Mouse (Mus musculus) common myeloid progenitor, adult 5-6 weeks (primary cell): ENCODE data around the gene Slc40a1. TPM values are rescaled to one million over a fixed set of nuclear protein-coding genes. Genes with fewer than 3 reads are reported as not detected.

Experiments used
- ATAC-seq: replicated peaks from 2 replicates; pipeline ENCODE4 v1.8.0; 2016; ENCODE audit warnings: low read depth, mild to moderate bottlenecking, moderate TSS enrichment, inconsistent platforms; ENCODE audit not compliant: poor library complexity, severe bottlenecking
- total RNA-seq: library from RNA; stranded (forward); fragments of 200-1000, 187-1606 nt; gene quantifications from 2 replicates; pipeline ENCODE4 v1.2.3, GENCODE M21; 2017

Gene Slc40a1
- 31.8 and 46.4 TPM in 2 replicates for total RNA-seq

GRCm38 (mm10) chr1:45926393-45926763 lies at the start of gene Slc40a1:
Gene Slc40a1, minus strand, starts transcription at chr1:45926523.
- peak; percentile 72 for ATAC-seq

- no peak for ATAC-seq
Observed at GRCm38 (mm10) chr1:45971314-45971713, 45.0 kb upstream of the Slc40a1 start.

DNA sequence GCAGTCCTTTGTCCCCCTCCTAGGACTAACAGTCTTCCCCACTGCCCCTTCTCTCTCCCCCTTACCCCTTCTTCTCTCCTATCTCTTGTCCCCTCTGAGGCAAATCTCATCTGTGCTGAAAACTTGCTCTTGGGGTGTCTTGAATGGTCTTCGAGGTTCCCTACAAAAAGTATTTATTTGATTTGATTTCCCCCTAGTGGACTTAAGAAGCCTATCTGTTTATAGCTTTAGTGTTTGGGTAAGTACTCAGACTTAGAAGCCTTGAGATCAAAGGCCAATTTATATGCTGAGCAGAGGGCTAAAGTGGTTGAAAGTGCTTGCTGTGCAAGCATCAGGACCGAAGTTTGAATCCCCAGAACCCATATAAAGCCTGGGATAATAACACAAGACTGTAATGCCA lies 22.7 kb upstream of the Slc40a1 start:
- ATAC-seq = no peak

- peak; percentile 100 for ATAC-seq
Observed at GRCm38 (mm10) chr1:45947843-45948242, 21.5 kb upstream of the Slc40a1 start.

DNA sequence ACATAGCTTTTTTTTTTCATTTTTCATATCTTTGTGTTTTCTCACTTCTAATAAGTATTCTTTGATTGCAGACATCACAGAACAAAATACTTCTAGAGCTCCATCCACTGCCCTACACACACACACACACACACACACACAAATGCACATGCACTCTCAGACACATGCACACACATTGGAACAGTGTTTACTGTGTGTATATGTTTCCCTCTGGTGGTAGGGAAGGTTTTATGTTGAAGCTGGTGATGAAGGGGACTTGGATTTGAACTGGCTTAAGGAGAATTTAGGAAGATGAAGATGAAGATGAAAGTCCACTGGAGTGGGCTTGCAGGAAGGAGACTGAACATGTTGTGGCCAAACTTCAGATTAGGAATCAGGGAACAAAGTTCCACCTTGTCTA lies 4.8 kb upstream of the Slc40a1 start:
- no peak for ATAC-seq

- no peak for ATAC-seq
Observed at GRCm38 (mm10) chr1:45926911-45927310, 588 bp upstream of the Slc40a1 start.

- peak; percentile 82 for ATAC-seq
Observed at GRCm38 (mm10) chr1:45925500-45926392, 577 bp downstream of the Slc40a1 start.

- ATAC-seq = peak; percentile 14
Observed at GRCm38 (mm10) chr1:45925131-45925499, 1.2 kb downstream of the Slc40a1 start.

GRCm38 (mm10) chr1:45924516-45924915 lies 1.8 kb downstream of the Slc40a1 start:
- no peak for ATAC-seq

DNA sequence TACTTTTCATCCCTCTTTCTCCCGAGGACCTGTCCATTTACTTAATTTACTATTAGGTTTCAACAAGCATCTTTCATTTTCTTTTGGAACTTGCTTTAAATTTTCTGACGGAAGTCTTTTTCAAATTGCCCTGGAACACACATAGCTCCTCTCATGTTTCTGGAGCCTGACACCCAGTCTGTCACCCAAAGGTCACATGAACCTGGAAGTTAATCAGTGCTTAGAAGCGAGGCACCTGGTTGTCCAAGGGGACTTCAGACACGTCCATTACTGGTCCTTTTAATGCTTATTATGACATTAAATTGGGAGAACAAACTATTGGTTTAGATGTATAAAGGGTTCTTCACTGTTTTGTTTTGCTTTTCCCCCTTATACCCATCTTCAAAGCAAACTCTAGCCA lies 3.0 kb downstream of the Slc40a1 start:
- ATAC-seq = no peak

DNA sequence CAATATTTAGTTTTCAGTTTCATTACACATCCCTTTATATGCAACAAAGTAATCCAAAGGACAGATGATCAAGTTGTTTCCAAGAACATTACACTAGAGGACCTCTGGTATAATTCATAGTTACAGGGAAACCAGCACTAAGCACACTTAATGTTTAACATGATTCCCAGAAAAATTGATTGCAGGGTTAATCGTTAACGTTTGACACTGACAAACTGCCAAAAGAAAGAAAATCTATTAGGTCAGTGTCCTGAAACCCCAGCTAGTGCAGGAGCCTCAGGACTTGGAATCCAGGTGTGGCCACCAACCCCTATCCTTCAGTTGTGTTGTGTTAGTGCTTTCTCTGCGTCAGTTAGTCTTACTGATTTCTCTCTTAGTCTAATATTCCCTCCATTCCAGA lies 5.6 kb downstream of the Slc40a1 start:
- no peak for ATAC-seq

- no peak for ATAC-seq
Observed at GRCm38 (mm10) chr1:45919752-45920151, 6.6 kb downstream of the Slc40a1 start.

DNA sequence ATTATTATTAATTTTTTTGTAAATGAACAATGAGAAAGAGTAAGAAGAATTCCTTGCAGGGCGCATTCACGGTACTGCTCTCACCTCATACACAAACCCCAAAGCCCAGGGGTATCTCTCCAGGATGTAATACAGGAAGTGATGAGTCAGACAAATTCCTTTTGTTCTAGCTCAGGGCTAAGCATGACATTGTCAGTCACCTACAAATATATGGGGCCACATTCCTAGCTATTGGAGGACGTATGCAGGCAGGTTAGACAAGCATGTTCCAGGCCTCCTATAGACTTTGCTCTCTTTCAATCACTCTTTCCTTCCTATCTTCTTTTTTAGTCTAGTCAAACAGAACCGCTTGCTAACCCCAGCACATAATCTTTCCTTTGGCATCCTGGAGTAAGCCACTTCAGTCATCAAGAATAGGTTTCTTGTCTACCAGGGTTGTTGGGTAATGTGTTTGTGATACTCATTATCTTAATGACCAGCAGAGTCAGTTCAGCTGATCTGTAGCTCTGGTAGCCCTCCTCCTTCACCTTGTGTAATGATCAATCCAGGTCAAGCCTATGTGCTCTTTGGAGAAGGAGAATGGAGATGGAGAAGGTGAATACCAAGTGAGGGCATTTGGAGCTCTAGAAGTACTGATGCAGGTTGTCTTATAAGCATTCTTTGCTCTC lies 9.1 kb downstream of the Slc40a1 start:
- ATAC-seq = no peak

DNA sequence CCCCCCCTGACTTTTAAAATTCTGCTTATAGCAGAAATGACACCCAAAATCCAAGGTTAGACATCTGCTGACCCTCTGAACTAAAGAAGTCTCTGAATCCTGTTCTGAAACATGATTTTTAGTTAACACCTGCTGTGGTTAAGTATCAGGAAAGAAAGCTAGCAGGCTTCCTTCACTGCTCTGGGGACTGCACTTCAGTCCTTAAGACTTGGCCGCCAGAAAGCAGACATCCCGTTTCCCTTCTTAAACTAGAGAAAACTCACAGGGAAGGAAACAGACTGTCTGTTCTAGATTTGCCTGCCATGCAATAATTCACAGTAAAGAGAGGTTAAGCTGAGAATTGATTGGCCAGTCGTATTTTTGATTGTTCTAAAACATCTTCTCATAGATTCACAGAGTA lies 10.1 kb downstream of the Slc40a1 start:
- no peak for ATAC-seq

- ATAC-seq = no peak
Observed at GRCm38 (mm10) chr1:45914236-45914635, 12.1 kb downstream of the Slc40a1 start.

DNA sequence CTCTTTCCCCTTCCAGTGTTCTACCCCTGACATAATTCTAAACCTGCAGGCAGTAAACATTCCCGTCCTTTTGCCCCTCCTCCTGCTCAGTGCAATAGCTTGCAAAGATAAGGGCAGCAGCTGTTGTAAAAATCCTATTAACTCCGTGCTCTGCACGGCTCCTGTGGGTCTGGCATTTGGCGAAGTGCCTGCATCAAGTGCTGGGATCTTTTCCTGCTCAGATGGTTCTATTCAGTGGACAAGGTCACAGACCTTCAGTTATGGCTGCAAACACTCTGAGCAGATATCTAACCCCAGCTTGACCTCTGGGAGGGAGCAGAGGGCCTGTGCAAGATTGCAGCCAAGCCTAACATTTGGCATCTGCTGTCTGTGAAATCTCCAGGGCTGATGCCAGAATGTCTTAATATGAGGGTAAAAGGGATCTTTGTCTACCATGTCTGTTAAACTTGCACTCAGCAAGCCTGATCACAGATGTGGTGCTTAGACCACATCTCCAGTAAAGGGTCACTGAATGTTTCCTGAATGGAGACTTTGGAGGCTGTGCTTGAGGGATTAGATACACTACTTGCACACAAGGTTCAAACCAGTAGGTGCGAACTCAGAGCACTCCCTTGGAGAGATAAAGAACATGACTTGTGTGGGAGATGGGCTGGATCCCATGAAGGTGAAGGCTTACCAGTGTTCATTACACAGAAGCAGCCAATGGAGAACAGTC lies 21.1 kb downstream of the Slc40a1 start:
- no peak for ATAC-seq

- ATAC-seq = no peak
Observed at GRCm38 (mm10) chr1:45904161-45904560, 22.2 kb downstream of the Slc40a1 start.

DNA sequence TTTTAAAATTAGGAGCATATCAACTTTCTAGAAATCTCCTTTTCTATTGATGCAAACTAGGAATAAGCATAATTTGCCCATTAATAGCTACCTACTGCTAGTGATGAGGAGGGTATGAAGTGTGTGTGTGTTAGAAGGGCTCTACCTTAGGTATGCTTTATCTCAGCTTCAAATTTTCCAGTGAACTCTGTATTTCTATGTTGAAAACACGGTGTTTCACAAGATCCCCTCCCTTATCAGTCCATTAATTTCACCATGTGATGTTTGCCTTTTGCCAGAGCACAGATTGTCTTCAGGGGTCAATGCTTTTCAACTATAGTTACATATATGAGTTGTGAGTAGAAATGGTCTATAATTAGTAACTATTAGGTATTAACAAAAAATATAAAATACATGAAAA lies 28.3 kb downstream of the Slc40a1 start:
- no peak for ATAC-seq

DNA sequence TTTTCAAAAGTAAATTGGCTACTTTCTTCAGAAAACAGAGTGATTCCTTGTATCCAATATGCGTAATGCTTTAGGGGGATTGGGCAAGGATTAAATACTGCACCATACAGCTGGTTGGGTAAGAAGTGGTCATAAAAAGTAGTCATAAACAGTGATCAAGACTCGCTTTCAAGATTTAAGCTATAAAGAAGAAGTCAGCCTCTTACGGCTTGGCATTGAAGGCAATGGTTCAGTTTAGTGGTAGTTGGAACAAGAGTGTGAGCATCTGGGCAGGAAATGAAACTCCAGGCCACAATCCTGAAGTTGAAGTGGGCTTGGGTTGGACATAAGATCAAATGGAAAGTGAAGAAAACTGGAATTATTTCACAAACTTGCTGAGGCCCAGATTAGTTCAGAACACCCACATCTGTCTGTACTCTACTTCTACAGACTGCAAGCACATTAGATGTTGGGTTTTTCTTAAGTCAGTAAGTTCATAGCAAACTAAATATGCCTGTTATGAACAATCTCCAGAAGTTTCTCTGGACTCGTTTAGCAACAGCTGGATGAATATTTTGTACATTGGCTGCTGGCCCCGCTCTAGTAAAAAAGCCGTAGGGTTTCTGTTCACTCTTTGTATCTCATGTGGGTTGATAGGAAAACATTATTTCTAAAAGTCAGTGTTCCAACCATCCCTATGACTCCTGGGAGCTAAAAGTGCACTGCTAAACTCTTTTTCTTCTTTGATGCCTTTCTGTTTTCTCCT lies 32.0 kb downstream of the Slc40a1 start:
- ATAC-seq = no peak

DNA sequence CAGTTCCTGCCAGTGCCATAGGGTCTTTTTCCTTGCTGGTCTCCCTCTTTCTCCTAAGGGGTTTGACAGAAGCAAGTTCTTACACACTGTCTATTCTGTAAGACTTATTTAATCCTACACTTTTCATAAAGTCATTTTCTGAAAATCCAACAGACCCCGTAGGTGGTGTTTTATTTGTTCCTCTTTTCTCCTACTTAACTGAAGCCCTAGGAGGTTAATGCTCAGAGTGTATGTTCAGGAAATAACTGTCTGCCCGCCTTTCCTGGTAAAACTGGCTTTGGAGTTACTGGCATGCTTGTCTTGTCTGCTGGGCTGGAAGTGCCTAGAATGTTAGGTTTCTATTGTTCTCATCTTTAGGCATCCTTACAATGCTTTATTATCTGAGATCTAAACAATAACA lies 34.3 kb downstream of the Slc40a1 start:
- ATAC-seq = 0 out of 2 replicates have a peak, but pooled peaks have one; percentile 50
